Mouse (Mus musculus) 3T3-L1 (cell line): Measurements from ENCODE around the gene Kcnh4.

Source experiments
- DNase-seq: peaks from one replicate; pipeline ENCODE4 v3.0.0-alpha.2; 2015; ENCODE audit warnings: low read depth, low spot score

The Kcnh4 gene

DNA sequence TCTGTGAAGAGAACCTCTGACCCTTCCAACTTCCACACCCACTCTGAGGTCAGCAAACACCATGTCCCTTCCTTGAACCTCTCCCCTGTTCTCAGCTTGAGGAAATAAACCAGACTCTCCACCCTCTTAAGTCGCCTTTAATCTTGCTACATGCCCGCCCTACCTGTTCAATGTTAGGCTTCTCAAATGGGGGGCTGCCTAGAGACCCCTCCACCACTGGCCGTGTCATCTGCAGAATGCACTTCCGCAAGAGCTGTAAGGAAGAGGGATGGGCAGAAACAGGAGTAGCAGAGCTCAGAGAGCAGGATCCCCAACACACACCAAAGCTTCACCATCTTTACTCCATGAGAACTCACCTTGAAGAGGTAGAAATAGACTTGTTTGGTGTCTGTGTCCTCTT lies 48.8 kb downstream of the Kcnh4 start:
- DNase-seq = no peak

DNA sequence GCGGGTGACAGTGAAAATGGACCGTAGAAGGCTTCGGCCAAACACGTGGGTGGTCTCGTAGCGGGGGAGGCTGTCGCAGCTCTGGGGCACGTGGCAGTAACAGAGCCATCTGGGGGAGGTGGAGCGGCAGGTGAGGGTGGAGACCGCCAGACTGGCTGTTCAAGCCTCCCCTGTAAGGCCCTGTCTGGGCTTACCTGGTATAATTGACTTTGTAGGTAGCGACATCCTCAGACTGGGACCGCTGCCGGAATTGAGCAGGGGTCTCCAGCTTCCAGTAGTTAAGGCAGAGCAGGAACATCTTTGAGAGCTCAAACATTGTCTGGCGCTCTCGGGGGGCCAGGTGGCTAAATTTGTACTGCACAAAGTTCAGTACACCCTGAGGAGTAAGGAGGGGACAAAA lies 49.2 kb downstream of the Kcnh4 start:
- no peak for DNase-seq

DNA sequence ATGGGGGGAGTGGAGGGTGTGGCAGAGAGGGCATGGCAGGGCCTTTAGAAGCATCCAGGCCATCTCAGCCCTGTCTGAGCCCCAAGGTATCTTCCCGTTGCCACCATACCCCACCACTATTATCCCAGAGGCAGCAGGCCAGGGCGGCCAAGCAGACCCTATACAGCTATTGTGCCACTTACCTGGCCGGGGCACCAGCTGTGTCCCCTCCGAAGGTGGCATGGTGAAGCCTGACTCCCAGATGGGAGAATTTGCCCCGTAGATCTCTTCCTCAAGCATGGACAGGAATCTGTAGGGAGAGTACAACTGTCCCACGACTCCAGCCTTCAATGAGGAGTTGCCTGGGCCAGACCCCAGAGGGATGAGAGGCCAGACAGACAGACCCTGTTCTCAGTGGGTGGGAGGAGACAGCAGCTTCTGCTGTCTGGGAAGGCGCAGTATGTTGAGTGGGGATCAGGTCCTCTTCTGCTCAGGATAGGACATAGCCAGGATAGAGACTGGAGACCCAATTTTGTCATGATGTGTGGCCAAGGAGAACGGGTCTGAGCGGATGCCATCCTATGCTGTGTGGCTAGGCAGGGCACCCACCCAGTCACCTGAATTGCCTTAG lies 50.4 kb downstream of the Kcnh4 start:
- no peak for DNase-seq

DNA sequence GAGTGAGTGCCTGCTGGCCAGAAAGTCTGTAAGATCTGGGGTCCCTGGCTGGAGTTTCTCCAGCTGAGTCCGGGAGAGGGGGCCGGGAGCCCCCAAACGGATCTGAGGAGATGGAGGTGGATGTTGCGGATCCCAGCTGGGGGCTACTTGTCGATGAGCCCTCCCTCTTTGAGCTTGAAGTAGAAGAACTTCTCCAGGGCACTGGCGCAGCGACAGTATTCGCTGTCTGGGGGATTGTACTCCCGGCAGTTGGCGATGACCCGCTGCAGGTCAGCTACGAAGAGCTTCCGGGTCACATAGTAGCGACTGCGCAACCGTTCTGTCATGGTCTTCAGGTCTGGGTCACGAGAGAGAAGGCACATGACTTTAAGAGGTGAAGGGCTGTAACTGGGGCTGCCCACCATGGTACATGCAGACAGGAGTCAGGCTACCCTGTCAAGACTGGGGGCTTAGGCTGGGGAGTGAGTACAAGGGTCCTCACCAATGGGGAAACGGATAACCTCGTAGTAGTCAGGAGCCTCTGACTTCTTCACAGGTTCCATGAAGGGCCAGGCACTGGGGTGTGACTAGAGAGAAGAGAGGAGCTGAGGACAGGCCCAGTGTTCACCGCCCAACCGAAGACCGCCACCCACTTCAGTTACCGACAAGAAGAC lies 54.5 kb downstream of the Kcnh4 start:
- DNase-seq = no peak

DNA sequence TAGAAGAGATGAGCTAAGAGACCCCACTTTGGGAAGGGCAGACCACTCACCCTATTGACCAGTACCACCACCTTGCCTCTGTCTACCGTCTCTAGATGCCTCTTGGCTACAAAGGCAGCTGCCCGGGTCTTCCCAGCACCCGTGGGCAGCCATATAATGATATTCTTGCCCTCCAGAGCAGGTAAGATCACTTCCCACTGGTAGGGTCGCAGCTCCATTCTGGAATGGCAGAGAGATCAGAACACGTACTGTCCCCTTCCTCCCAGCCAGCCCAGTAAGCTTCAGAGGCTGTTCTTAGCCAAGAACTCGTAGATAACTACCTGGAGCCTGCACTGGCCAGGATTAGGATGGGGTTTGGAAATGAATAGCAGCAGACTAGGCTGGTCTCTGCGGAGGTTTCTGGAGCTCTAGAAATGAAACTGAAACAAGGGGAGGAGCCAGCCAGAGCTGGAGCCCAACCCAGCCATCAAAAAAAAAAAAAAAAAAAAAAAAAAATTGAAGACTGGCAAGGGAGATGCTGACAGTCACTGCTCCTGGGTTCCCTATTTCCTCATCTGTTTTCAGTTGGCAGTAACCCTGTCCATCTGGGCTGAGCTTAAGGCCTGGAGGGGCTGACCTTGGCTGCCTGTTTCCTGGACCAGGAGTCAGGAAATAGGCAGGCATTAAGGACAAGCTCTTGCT lies 55.8 kb downstream of the Kcnh4 start, which contains the start of gene Dhx58:
Dhx58 (minus strand) TSS at position 421 of the 681 bp plus-strand sequence.
- peak; percentile 87 for DNase-seq

DNA sequence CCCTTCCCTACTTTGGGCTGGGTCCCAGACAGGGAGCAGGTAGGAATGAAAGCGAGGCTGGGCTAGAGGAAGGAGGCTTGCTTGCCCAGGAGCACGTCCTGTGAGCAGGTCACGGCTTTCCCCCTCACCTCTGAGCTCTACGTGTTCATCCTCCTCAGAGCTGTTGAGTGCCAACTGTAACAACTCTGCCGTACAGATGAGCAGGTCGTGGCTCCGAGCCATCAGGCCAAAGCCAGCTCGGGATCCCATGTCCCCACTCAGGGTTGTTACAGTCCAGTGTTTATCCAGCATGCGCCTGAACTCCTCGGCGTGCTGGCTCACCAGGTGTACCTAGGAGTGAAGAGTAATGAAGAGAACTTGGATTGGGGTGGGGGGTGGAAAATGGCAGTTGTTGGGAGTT lies 56.4 kb downstream of the Kcnh4 start:
- DNase-seq = no peak

DNA sequence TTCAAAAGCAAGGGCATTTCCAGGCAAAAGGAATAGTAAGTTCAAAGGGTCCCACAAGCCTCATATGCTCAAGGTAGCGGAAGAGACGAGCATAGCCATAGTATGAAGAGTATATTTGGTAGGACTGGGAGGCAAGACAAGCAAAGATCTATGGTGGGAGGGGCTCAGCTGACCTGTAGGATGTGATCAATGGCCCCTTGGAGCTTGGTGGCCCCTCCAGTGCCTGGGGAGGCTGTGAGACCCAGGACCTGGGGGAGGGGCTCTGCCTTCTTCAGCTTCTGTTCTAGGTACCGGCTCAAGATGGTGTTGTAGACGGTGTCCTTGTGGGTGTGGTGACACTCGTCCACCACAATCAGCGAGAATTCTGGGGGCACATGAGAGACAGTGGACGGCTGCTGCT lies 56.8 kb downstream of the Kcnh4 start:
- no peak for DNase-seq

DNA sequence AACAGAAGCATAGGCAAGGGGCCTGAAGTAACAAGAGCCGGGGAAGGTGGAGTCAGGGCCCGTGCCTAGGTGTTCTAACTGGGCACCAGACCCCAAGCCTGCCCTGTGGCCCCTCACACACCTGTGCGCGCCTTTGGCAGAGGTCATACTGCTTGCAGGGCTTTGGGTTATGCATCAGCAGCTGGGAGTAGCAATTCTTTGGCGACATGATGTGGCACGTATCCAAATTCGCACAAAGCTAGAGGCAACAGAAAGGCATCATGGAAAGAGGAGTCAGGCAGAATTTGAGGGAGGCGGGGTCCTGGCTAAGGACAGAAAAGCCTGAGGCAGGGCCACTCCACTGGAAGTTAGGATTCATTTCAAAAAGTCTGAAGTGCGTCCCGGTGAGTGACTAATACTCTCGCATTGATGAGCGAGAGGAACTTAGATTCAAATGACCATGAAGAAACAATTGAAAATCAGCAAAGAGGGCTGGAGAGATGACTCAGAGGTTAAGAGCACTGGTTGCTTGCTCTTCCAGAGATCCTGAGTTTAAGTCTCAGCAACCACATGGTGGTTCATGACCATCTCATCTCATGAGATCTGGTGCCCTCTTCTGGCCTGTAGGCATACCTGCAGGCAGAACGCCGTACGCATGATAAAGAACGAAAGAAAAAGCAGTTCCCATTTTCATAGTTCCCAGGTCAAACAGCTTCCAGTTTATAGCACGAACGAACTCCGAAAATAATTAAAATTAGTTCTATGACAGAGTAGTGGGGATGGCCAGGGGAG lies 57.5 kb downstream of the Kcnh4 start:
- peak; percentile 96 for DNase-seq

DNA sequence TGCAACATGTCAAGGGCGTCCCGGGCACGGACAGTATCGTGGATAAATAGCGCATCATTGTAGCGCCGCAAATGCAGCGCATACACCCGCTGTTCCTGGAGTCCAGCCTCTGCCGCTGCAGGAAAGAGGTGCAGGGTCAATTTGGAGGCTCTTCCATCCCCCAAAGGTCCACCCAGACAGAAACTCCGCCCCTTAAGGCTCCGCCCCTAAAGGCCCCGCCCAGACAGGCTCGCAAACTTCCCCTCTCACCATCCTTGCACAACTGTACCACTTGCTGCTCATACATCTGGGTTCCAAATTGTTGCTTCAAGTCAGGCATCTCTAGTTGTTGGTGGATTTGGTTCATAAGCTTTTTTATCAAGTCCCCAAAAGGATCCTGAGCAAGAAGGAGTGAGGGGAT lies 58.4 kb downstream of the Kcnh4 start:
- no peak for DNase-seq

DNA sequence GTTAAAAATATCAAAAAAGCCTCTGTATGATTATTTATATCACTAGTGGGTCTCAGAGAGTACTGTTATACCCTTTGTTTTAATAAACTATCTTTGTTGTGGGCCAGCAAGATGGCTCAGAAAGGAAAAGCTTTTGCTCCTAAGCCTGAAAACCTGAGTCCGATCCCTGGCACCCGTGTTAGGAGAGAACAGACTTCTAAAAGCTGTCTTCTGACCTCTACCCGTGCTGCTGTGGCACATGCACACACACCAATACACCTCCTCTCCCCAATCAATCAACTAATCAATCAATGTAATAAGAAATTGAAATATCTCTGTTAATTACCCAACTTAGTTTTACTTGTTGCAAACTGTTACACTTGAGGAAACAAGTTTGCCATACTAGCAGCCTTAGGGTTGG lies 59.0 kb downstream of the Kcnh4 start:
- no peak for DNase-seq

DNA sequence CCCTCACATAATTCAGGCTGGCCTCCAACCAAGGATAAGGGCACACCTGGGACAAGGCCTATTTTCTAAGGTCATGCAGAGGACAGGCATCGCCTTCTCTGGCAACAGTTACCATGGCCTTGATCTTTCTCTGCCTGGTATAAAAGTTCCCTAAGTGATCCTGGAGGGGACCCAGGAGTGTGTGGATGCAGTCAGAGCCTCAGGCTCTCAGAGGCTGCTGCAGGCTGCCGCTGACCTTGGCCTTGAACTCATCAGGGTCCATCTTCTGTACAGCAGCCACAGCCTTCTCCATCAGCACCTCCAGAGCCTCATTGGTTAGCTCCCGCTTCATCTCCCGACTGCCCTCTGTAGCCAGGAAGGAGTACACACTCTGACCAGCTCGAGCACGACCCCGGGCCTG lies 61.8 kb downstream of the Kcnh4 start:
- no peak for DNase-seq

DNA sequence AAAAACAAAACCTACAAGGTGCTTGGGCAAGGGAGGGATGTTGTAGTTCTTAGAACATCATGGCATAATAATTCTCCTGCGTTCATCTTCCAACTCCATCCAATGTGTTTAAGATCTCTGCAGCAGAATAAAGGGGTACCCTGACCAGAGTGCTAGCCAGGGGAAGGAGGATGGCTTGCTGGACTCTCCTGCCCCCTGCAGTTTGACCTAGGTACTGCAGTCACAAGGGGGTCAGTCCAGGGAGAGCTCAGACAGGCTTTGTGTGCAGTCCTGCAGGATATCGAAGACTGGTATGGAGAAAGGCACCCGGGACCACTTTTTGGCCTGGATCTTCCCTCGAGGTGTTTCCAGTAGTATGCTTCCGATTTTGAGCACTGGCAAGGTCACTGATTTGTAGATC lies 64.8 kb downstream of the Kcnh4 start:
- peak; percentile 81 for DNase-seq

DNA sequence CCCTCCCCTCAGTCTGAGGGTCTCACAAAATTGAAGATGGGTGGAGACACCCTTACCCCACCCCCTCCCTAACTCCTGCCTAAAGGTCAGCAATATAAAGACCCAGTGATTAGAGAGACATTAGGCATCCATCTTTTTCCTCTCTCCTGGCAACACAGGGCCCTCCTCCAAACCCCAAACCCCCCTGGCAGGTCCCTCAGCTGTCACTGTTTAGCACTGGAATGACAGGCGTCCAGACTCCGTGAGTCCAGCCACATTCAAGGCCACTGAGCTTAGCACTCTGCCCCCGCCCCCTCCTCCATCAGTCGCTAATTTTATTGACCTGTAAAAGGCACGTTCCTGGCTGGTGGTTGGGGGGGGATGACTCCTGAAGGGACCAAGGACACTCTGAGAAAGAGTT lies 66.6 kb downstream of the Kcnh4 start:
- DNase-seq = no peak

DNA sequence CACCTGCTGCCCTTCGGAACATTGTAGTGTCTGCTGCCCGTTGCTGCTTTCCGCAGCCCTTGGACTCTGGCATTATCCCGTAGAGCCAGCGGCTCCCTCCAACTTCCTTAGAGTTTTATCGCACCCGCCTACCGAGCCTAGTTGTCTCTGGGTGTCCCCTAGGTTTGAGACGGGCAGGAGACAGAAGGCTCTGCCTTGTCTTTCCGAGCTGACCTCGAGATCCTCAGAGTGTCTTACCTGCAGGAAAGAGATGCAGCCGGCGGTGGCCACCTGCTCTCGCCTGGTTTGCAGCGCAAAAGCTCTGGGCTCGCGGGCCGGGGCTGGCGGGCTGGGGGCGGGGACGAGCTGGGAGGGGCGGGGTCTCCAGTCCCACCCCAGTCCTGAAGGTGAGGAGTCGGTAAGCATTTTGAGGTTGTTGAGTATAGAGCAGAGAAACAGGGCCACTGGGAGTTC lies 67.6 kb downstream of the Kcnh4 start, which contains the start of gene Zfp385c:
Zfp385c (minus strand) TSS at position 292 of the 453 bp plus-strand sequence.
- no peak for DNase-seq

DNA sequence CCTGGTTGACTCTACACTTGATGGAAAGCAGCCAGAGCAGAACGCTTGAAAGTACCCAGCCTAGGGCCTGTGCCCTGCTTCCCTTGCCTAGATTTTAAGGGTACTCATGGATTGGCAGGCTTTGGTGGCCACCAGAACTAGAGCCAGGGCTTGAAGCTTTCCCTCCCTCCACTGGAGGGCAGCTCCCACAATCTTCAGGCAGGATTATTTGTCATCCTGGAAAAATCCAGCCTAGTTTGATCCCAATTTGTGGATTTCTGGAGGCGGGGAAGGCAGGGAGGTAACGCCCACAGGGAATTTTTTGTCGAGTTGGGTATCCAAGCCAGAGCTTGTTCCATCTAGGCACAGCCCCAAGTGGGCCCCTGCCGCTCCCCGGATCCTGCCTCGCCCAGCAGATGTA lies 69.4 kb downstream of the Kcnh4 start:
- peak; percentile 56 for DNase-seq
